Mouse (Mus musculus) effector memory CD4-positive, alpha-beta T cell, adult 7 months (primary cell): ENCODE data around the gene Rhd. TPM values are rescaled to one million over a fixed set of nuclear protein-coding genes. Genes with fewer than 3 reads are reported as not detected.

Experiments
- polyA plus RNA-seq: library from polyadenylated mRNA; unstranded; fragments of 100-300 nt; shearing (Covaris generic); gene quantifications from one replicate; pipeline ENCODE4 v1.2.1, GENCODE M21; 2017

Rhd gene
- polyA plus RNA-seq = not detected

DNA sequence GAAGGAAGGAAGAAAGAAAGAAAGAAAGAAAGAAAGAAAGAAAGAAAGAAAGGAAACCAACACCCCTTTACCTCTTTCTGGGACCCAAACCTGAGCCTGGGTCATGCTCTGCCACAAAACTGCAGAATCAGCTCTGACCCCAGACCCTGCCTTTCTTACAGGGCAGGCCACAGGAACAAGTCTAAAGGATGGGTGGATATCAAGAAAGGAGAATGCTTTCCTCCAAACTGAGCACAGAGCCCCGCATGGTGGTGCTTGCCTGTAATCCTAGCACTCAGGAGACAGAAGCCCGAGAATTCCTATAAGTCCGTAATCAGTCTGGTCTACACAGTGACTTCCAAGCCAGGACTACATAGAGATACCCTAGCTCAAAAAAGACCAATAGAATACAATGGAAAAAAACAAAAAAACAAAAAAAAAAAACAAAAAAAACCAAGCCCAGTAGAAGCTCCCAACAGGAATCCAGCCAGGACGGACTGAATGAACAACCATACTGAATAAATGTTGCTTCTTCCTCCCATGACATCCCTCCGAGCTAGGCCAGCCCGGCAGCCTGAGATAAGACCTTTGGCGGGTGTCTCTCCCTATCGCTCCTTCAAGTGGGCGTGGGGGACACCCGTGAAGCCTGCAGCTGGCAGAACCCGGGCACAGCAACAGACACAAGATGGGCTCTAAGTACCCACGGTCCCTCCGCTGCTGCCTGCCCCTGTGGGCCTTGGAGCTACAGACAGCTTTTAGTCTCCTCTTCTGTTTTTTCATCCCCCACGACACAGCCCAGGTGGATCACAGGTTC lies at the start of gene Rhd:
Gene Rhd, plus strand, starts transcription at position 600 of the 793 bp plus-strand sequence.

DNA sequence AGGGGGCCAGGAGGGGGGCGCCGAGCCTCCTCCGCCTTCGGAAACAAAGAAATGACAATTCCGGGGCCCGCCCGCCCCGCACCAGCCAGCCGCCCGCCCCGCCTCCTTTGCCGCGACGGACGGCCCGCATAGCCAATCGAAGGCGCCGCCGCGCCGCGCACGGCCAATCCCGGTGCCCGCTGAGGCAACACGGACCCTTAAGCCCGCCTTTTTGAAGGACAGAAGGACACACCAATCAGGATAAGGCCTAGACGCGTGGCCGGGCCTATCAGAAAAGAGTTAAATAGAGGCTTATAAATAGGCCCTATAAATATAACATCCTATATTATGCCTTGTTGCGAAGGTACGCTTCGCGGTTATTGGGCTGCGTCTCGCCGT lies 11.1 kb upstream of the Rhd start, which contains the start of gene Maco1:
Gene Maco1, minus strand, starts transcription at position 87 of the 378 bp plus-strand sequence.

DNA sequence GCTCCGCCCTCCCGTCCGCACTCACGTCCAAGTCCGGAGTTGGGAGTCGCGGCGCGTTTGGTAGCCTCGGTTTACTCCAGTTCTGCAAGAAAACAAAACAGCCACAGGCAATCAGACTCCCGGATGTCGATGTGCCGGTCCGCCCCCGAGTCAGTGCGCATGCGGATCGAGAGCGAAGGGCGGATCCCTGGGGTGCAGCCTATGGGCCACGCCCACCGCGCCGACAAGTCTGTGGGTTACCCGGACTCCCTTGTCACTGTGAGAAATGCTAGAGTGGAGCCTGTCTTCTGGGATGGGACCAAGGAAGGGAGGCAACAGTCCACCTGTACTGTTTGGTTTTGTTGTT lies 50.5 kb downstream of the Rhd start, which contains the start of gene Tmem50a:
Gene Tmem50a, minus strand, starts transcription at position 161 of the 346 bp plus-strand sequence.

DNA sequence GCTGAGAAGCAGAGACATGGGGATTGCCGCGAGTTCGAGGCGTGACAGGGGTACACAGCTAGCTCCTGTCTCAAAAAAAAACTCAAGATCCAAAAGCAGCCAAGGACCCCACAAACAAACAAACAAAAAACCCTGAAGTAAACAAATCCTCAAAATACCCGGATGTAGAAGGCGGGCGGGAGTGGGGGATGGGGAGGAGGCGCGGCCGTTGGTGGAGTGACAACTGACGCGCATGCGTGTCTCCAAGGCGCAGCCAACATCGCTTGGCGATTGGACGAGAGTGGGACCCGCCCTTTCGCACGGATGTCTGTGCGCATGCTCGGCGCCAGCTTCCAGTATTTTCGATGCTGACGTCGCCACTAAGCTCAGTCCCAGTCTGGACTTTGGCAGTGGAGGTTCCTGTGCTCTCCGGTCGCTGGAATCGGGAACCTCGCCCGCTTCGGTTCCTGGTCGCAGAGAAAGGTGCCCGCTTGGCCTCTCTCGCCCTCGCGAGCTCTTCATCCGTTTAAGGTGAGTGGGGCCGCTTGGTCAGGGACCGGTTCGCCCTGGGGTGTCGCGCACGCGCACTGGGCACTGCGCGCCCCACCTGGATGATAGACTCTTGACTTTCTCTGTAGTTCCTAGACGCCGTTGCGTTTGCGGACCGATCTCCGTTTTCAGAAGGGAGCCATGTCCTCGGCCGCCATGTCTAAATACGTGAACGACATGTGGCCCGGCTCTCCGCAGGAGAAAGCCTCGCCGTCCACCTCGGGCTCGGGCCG lies 59.1 kb downstream of the Rhd start, which contains the start of gene Rsrp1:
Gene Rsrp1, plus strand, starts transcription at position 335 of the 761 bp plus-strand sequence.

DNA sequence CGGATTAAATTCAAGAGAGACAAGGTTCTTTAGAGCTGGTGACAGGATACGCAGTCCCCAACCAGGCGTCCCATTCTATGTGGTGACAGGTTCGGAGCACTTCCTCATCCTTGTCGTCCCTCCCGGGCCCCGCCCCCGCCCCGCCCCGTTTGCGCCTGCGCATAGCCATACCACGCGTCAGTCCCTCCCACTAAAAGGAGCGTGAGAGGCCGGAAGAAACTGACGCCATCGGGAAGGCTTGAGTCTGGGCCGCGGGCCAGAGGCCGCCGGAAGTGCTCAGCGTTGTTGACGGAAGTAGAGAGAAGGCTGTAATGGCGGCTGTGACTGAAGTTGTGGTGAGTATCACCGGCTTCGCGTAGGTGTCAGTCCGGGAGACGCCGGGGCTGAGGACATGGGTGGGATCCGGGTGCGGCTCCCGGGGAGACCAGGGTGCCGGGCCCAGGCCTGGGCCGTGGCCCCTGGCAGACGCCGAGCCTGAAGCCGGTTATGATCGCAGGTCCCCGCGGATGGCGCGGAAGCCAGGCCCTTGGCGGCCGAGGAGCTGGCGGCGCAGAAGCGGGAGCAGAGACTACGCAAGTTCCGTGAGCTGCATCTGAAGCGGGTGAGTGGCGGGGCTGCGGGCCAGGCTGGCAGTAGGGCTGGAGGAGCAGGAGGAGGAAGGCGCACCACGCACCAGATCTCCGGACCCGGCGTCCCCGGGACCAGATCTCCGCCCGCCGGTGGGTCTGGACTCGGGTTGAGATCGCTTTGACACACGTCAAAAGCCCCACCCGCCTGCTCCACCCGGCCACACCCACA lies 66.5 kb downstream of the Rhd start, which contains the start of gene Syf2:
Gene Syf2, plus strand, starts transcription at position 215 of the 798 bp plus-strand sequence.

Other genes with a start within 250 kb of the Rhd start
- gene Man1c1, start 160.2 kb upstream of the Rhd start, polyA plus RNA-seq = 4.7 TPM
- 76.8 TPM for gene Ldlrap1, start 96.5 kb upstream of the Rhd start, polyA plus RNA-seq
- gene Maco1, start 11.2 kb upstream of the Rhd start, polyA plus RNA-seq = 28.9 TPM
- 291 TPM for gene Tmem50a, start 50.5 kb downstream of the Rhd start, polyA plus RNA-seq
- gene Rsrp1, start 59.1 kb downstream of the Rhd start, polyA plus RNA-seq = 849 TPM
- gene Syf2, start 66.4 kb downstream of the Rhd start, polyA plus RNA-seq = 331 TPM